Mouse (Mus musculus): ENCODE results near the gene Syngr2. TPM values are rescaled to one million over a fixed set of nuclear protein-coding genes. Genes with fewer than 3 reads are reported as not detected.

Gene Syngr2
- 10 to 100 TPM; 11.3 to 12.3 TPM for total RNA-seq (2021)
- long read RNA-seq, transcript Syngr2-201 (4 exons, 1,520 nt): major isoform, 14 of 20 reads
- long read RNA-seq, partial matches to known transcripts: 3 of 20 reads
- long read RNA-seq, other reads (novel, unspliced or antisense): 0 of 20 reads

GRCm38 (mm10) chr11:117809407-117810311 is at the start of gene Syngr2, which contains the start of gene Gm20708:
Gene Syngr2, plus strand, starts transcription at chr11:117809668.
Gene Gm20708, plus strand, starts transcription at chr11:117809668.
- DNase-seq (ENCODE audit: low spot score in 2 of 2): peak; percentile 52 to 71

- DNase-seq (ENCODE audit: low spot score in 2 of 2): no peak
Measured at GRCm38 (mm10) chr11:117760374-117761119, 48.9 kb upstream of the Syngr2 start.

GRCm38 (mm10) chr11:117761801-117762200 is 47.7 kb upstream of the Syngr2 start:
- DNase-seq (ENCODE audit: low spot score in 2 of 2): no peak

GRCm38 (mm10) chr11:117762246-117762645 is 47.2 kb upstream of the Syngr2 start:
- no peak for DNase-seq (ENCODE audit: low spot score in 2 of 2)

- DNase-seq (ENCODE audit: low spot score in 2 of 2): no peak
Measured at GRCm38 (mm10) chr11:117764319-117764718, 45.1 kb upstream of the Syngr2 start.

- no peak for DNase-seq (ENCODE audit: low spot score in 2 of 2)
Measured at GRCm38 (mm10) chr11:117765361-117765760, 44.1 kb upstream of the Syngr2 start.

- DNase-seq (ENCODE audit: low spot score in 2 of 2): no peak
Measured at GRCm38 (mm10) chr11:117766275-117766674, 43.2 kb upstream of the Syngr2 start.

GRCm38 (mm10) chr11:117768725-117769682 is 40.5 kb upstream of the Syngr2 start:
- DNase-seq (ENCODE audit: low spot score in 2 of 2): no peak

- no peak for DNase-seq (ENCODE audit: low spot score in 2 of 2)
Measured at GRCm38 (mm10) chr11:117769683-117770047, 39.8 kb upstream of the Syngr2 start.

- no peak for DNase-seq (ENCODE audit: low spot score in 2 of 2)
Measured at GRCm38 (mm10) chr11:117770407-117770806, 39.1 kb upstream of the Syngr2 start.

- DNase-seq (ENCODE audit: low spot score in 2 of 2): no peak
Measured at GRCm38 (mm10) chr11:117772352-117772751, 37.1 kb upstream of the Syngr2 start.

GRCm38 (mm10) chr11:117774925-117775324 is 34.5 kb upstream of the Syngr2 start:
- DNase-seq (ENCODE audit: low spot score in 2 of 2): no peak

GRCm38 (mm10) chr11:117775540-117775939 is 33.9 kb upstream of the Syngr2 start:
- DNase-seq (ENCODE audit: low spot score in 2 of 2): no peak

- no peak for DNase-seq (ENCODE audit: low spot score in 2 of 2)
Measured at GRCm38 (mm10) chr11:117776085-117776792, 33.2 kb upstream of the Syngr2 start.

GRCm38 (mm10) chr11:117777111-117777510 is 32.4 kb upstream of the Syngr2 start:
- DNase-seq (ENCODE audit: low spot score in 2 of 2): no peak

GRCm38 (mm10) chr11:117778031-117778430 is 31.4 kb upstream of the Syngr2 start:
- DNase-seq (ENCODE audit: low spot score in 2 of 2): no peak

- DNase-seq (ENCODE audit: low spot score in 2 of 2): no peak
Measured at GRCm38 (mm10) chr11:117778851-117779433, 30.5 kb upstream of the Syngr2 start.

- DNase-seq (ENCODE audit: low spot score in 2 of 2): peak in 1 of 2 experiments; percentile 54
Measured at GRCm38 (mm10) chr11:117779434-117780198, 29.9 kb upstream of the Syngr2 start.

- DNase-seq (ENCODE audit: low spot score in 2 of 2): no peak
Measured at GRCm38 (mm10) chr11:117780199-117780515, 29.3 kb upstream of the Syngr2 start.

All from layer of hippocampus, postnatal 10 days (tissue).